Mouse (Mus musculus): ENCODE data around the gene Mrnip. TPM values are rescaled to one million over a fixed set of nuclear protein-coding genes. Genes with fewer than 3 reads are reported as not detected.

Mrnip gene
- polyA plus RNA-seq, 1 experiment from 2014 or later, result 30.9 TPM

DNA sequence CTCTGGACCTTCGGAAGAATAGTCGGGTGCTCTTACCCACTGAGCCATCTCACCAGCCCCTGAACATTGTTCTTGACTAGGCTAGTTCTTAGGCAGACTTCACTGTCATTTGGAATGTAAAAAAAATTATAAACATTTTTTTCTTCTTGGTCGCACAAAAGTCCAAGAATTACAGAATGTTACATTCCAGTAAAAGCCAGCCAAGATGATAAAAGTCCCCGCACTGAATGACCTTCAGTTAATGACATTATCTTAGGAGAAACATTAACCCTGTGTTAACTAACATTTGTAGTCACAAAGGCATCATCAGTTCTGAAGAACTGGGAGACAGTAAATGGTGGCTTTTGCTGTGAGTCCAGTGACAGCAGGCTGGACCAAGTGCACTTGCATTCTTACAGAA lies 16.1 kb downstream of the Mrnip start:
- ATAC-seq (ENCODE audit: insufficient number of reproducible peaks, low FRiP score, low TSS enrichment, low read depth), result no peak
- no peaks in the 10 kb centered on the region for H3K27me3 ChIP-seq (ENCODE audit: control insufficient read depth, insufficient read depth, low read length)
- no peaks in the 10 kb centered on the region for H3K9me3 ChIP-seq (ENCODE audit: control insufficient read depth, low read length)
- no peak overlapping the region for H3K9ac ChIP-seq (ENCODE audit: low read length)
- H3K4me3 ChIP-seq (ENCODE audit: low read depth, low read length), result no peak overlapping the region
- 93% methylated on average over 4 of the region's 4 CpGs for whole genome bisulfite sequencing
- H3K4me1 ChIP-seq (ENCODE audit: control insufficient read depth, insufficient read depth, low read length), result no peaks in the 10 kb centered on the region
- H3K4me2 ChIP-seq (ENCODE audit: low read depth, severe bottlenecking), result no peak overlapping the region
- no peak overlapping the region for H3K27ac ChIP-seq (replicated peaks; ENCODE audit: low read depth, low read length)
- H3K36me3 ChIP-seq (ENCODE audit: control insufficient read depth, insufficient read depth, low read length), result no peaks in the 10 kb centered on the region
- DNase-seq (ENCODE audit: low spot score), result no peak

DNA sequence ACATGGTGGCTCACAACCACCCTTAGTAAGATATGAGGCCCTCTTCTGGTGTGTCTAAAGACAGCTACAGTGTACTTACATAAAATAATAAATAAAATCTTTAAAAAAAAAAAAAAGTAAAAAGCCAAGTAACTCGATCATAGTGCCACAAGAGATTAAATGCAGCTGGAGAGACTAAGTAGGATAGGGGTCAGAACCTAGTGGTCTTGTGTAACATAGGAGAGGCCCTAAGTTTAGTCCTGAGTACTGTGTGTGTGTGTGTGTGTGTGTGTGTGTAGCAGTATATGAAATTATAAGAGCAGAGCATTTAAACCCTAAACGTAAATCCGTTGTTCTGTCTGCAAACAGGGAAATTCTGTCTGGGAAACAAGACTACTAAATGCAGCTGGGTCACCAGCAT lies 18.0 kb downstream of the Mrnip start:
- Histone ChIP-seq H3K9ac (ENCODE audit: low read length) (no peak overlapping the region), H3K4me3 (ENCODE audit: low read depth, low read length) (no peak overlapping the region), H3K4me1 (ENCODE audit: control insufficient read depth, insufficient read depth, low read length) (no peaks in the 10 kb centered on the region), H3K4me2 (ENCODE audit: low read depth, severe bottlenecking) (no peak overlapping the region), H3K9me3 (ENCODE audit: control insufficient read depth, low read length) (no peaks in the 10 kb centered on the region), H3K27me3 (ENCODE audit: control insufficient read depth, insufficient read depth, low read length) (no peaks in the 10 kb centered on the region), H3K36me3 (ENCODE audit: control insufficient read depth, insufficient read depth, low read length) (peaks cover 4% of the 10 kb centered on the region), H3K27ac (replicated peaks; ENCODE audit: low read depth, low read length) (no peak overlapping the region)
- WGBS, result 88% methylated on average over 3 of the region's 3 CpGs
- DNase-seq (ENCODE audit: low spot score) (no peak), ATAC-seq (ENCODE audit: insufficient number of reproducible peaks, low FRiP score, low TSS enrichment, low read depth) (no peak)

DNA sequence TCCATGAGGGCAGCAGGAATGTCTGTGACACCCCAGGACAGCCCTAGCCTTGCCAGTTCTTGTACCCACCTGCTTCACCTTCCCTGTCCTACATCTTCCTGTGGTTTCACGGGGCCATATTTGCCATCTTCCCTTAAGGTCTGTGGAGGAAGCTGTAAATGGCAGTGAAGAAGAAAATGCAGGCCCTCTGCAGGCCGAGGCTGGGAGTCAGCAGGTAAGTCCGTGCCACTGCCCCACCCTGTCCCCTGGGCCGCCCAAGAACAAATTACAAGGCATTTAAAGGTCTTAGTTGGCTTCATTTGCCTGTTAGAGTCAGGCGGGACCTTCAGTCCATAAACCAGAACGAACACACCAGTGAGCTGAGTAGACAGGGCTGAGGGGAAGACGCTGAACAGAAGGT lies 19.8 kb downstream of the Mrnip start:
- ATAC-seq (ENCODE audit: insufficient number of reproducible peaks, low FRiP score, low TSS enrichment, low read depth), result no peak

DNA sequence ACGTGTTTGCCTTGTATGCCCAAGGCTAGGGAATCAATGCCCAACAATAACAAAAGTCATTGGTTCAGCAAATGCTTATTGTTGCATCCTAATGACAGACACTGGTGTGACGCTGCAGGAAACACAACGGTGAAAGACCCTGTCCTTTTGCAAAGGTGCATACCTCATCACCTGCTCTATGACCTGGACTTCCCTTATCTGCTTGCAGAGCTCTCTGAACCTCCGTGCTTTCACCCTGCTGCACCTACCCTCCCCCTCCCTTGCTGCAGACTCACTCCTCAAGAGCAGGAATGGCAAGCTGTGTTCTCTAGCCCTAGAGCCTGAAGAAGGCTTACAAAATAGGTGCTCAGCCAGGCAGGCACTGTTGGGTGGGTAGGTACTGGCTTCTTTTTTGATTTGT lies 20.5 kb downstream of the Mrnip start:
- no peak for DNase-seq (ENCODE audit: low spot score)
- no peaks in the 10 kb centered on the region for H3K4me1 ChIP-seq (ENCODE audit: control insufficient read depth, insufficient read depth, low read length)
- H3K36me3 ChIP-seq (ENCODE audit: control insufficient read depth, insufficient read depth, low read length), result peaks cover 10% of the 10 kb centered on the region
- no peak for ATAC-seq (ENCODE audit: insufficient number of reproducible peaks, low FRiP score, low TSS enrichment, low read depth)
- H3K27me3 ChIP-seq (ENCODE audit: control insufficient read depth, insufficient read depth, low read length), result no peaks in the 10 kb centered on the region
- no peak overlapping the region for H3K27ac ChIP-seq (replicated peaks; ENCODE audit: low read depth, low read length)
- WGBS, result 80% methylated on average over 4 of the region's 4 CpGs
- H3K9me3 ChIP-seq (ENCODE audit: control insufficient read depth, low read length), result no peaks in the 10 kb centered on the region
- no peak overlapping the region for H3K9ac ChIP-seq (ENCODE audit: low read length)
- H3K4me2 ChIP-seq (ENCODE audit: low read depth, severe bottlenecking), result no peak overlapping the region
- H3K4me3 ChIP-seq (ENCODE audit: low read depth, low read length), result no peak overlapping the region

More for the DNA sequence above, 19.8 kb downstream of the Mrnip start:
- DNase-seq (ENCODE audit: low spot score), result no peak
- Histone ChIP-seq H3K4me3 (ENCODE audit: low read depth, low read length) (no peak overlapping the region), H3K27ac (replicated peaks; ENCODE audit: low read depth, low read length) (no peak overlapping the region), H3K4me1 (ENCODE audit: control insufficient read depth, insufficient read depth, low read length) (no peaks in the 10 kb centered on the region), H3K36me3 (ENCODE audit: control insufficient read depth, insufficient read depth, low read length) (peaks cover 4% of the 10 kb centered on the region), H3K9me3 (ENCODE audit: control insufficient read depth, low read length) (no peaks in the 10 kb centered on the region), H3K27me3 (ENCODE audit: control insufficient read depth, insufficient read depth, low read length) (no peaks in the 10 kb centered on the region), H3K9ac (ENCODE audit: low read length) (no peak overlapping the region), H3K4me2 (ENCODE audit: low read depth, severe bottlenecking) (no peak overlapping the region)
- WGBS, result 77% methylated on average over 7 of the region's 7 CpGs

DNA sequence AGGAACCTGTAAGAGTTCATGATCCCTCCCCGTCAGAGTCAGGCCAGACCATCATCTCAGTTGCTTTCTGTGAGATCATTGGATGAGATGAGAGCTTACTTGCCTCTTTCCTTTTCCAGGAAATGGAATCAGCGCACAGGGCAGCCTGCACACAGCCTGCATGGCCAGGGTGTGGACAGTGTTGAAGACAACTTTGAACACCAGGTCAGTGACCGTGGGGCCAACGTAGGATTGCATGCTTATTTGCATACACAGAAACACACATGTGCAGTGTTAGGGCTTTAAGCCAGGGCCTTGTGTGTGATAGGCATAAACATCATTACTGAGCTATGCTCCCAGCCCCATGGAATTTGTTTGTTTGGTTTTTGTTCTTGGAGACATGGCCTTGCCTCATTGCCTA lies 23.3 kb downstream of the Mrnip start:
- Histone ChIP-seq H3K4me2 (ENCODE audit: low read depth, severe bottlenecking) (no peak overlapping the region), H3K9ac (ENCODE audit: low read length) (no peak overlapping the region), H3K36me3 (ENCODE audit: control insufficient read depth, insufficient read depth, low read length) (peaks cover 35% of the 10 kb centered on the region), H3K4me3 (ENCODE audit: low read depth, low read length) (no peak overlapping the region), H3K4me1 (ENCODE audit: control insufficient read depth, insufficient read depth, low read length) (no peaks in the 10 kb centered on the region), H3K27ac (replicated peaks; ENCODE audit: low read depth, low read length) (no peak overlapping the region), H3K27me3 (ENCODE audit: control insufficient read depth, insufficient read depth, low read length) (no peaks in the 10 kb centered on the region), H3K9me3 (ENCODE audit: control insufficient read depth, low read length) (no peaks in the 10 kb centered on the region)
- WGBS, result 87% methylated on average over 4 of the region's 4 CpGs
- DNase-seq (ENCODE audit: low spot score) (no peak), ATAC-seq (ENCODE audit: insufficient number of reproducible peaks, low FRiP score, low TSS enrichment, low read depth) (no peak)

DNA sequence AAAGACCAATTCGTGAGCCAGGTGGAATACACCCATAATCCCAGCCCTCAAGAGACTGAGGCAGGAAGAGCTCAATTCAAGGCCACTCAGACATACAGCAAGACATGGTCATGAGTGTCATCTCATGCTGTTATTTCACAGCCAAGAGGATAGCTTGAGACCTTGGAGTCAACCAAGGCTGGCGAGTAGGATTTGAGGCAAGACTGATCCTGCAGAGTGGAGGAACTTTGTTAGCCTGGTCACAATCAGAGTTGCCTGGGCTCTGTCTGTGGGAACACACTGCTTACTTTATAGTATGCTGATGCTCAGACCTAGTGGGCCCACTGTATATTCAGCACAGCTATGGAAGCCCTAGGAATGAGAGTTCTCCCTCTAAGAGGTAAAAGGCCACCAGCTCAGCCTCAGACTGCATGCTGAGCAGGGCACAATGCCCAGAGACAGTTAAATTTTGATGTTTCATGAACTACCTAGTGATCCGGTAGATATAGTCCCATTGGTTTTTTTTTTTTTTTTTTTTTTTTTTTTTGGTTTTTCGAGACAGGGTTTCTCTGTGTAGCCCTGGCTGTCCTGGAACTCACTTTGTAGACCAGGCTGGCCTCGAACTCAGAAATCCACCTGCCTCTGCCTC lies 24.1 kb downstream of the Mrnip start:
- H3K27me3 ChIP-seq (ENCODE audit: control insufficient read depth, insufficient read depth, low read length), result no peaks in the 10 kb centered on the region
- ATAC-seq (ENCODE audit: insufficient number of reproducible peaks, low FRiP score, low TSS enrichment, low read depth), result no peak
- 95% methylated on average over 3 of the region's 5 CpGs for WGBS
- no peak overlapping the region for H3K4me3 ChIP-seq (ENCODE audit: low read depth, low read length)
- no peaks in the 10 kb centered on the region for H3K9me3 ChIP-seq (ENCODE audit: control insufficient read depth, low read length)
- H3K4me2 ChIP-seq (ENCODE audit: low read depth, severe bottlenecking), result no peak overlapping the region
- H3K9ac ChIP-seq (ENCODE audit: low read length), result no peak overlapping the region
- H3K36me3 ChIP-seq (ENCODE audit: control insufficient read depth, insufficient read depth, low read length), result peaks cover 39% of the 10 kb centered on the region
- no peak overlapping the region for H3K27ac ChIP-seq (replicated peaks; ENCODE audit: low read depth, low read length)
- no peaks in the 10 kb centered on the region for H3K4me1 ChIP-seq (ENCODE audit: control insufficient read depth, insufficient read depth, low read length)
- no peak for DNase-seq (ENCODE audit: low spot score)

DNA sequence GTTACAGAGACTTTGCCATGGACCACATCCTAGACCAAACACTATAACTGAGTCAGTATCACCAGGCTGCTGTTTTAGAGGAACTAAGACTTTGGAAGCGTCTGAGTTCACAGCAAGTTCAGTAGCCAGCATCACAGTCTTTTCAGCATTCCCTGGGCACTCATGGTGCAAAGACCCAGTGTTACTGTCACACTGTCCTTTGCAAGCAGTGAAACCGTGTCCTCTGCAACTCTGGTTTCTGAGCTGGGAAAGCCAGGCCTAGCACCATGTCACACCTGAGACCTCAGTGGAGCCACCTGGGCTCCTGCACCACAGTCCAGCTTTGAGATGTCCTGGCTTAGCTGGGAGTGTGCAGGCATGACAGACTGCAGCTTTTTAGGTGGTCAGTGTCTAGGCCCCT lies 24.7 kb downstream of the Mrnip start:
- Histone ChIP-seq H3K27me3 (ENCODE audit: control insufficient read depth, insufficient read depth, low read length) (no peaks in the 10 kb centered on the region), H3K4me3 (ENCODE audit: low read depth, low read length) (no peak overlapping the region), H3K4me2 (ENCODE audit: low read depth, severe bottlenecking) (no peak overlapping the region), H3K36me3 (ENCODE audit: control insufficient read depth, insufficient read depth, low read length) (peaks cover 42% of the 10 kb centered on the region), H3K27ac (replicated peaks; ENCODE audit: low read depth, low read length) (no peak overlapping the region), H3K9ac (ENCODE audit: low read length) (no peak overlapping the region), H3K4me1 (ENCODE audit: control insufficient read depth, insufficient read depth, low read length) (no peaks in the 10 kb centered on the region), H3K9me3 (ENCODE audit: control insufficient read depth, low read length) (no peaks in the 10 kb centered on the region)
- 89% methylated on average over 2 of the region's 2 CpGs for WGBS
- ATAC-seq (ENCODE audit: insufficient number of reproducible peaks, low FRiP score, low TSS enrichment, low read depth), result no peak
- no peak for DNase-seq (ENCODE audit: low spot score)

DNA sequence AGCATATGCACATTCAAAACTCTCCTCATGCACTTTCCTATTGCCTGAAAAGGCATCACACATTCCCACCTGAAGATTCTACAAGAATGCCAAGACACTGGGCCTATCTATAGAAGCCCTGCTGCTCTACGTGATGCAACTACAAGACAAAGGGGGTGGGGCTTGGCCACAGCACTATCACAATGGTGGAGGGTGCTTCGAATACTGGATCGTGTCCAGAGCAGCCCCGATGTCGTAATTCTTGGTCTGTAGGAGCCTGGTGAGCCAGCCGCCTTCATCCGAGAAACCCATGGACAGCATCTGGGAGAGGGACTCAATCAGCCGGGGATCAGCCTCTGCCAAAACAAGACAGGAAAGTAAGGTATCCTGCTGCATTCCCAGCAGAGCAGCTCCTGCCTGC lies 26.4 kb downstream of the Mrnip start:
- H3K4me3 ChIP-seq (ENCODE audit: low read depth, low read length), result no peak overlapping the region
- H3K4me1 ChIP-seq (ENCODE audit: control insufficient read depth, insufficient read depth, low read length), result no peaks in the 10 kb centered on the region
- peaks cover 51% of the 10 kb centered on the region for H3K36me3 ChIP-seq (ENCODE audit: control insufficient read depth, insufficient read depth, low read length)
- H3K9ac ChIP-seq (ENCODE audit: low read length), result no peak overlapping the region
- no peak overlapping the region for H3K4me2 ChIP-seq (ENCODE audit: low read depth, severe bottlenecking)
- H3K27me3 ChIP-seq (ENCODE audit: control insufficient read depth, insufficient read depth, low read length), result no peaks in the 10 kb centered on the region
- H3K27ac ChIP-seq (replicated peaks; ENCODE audit: low read depth, low read length), result no peak overlapping the region
- DNase-seq (ENCODE audit: low spot score) (no peak), ATAC-seq (ENCODE audit: insufficient number of reproducible peaks, low FRiP score, low TSS enrichment, low read depth) (no peak)
- 94% methylated on average over 8 of the region's 8 CpGs for WGBS
- no peaks in the 10 kb centered on the region for H3K9me3 ChIP-seq (ENCODE audit: control insufficient read depth, low read length)

DNA sequence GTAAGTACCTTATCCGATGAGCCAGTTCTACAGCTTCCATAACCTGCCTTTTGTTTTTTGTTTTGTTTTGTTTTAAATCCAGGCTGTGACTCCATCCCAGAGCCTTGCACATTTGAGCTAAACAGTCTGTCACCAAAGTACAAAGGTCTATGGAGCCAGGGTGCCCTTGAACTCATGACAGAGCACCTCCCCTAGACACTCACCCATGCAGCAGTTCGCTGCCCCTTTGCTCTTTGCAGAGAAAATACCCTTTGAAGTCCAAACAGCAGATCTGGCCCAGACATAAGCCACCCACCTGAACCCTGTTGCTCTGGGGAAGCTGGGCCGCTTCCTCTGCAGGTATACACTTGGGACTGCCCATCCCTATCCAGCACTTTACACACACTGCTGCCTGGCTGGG lies 27.3 kb downstream of the Mrnip start:
- Histone ChIP-seq H3K9me3 (ENCODE audit: control insufficient read depth, low read length) (no peaks in the 10 kb centered on the region), H3K4me3 (ENCODE audit: low read depth, low read length) (no peak overlapping the region), H3K27ac (replicated peaks; ENCODE audit: low read depth, low read length) (no peak overlapping the region), H3K4me1 (ENCODE audit: control insufficient read depth, insufficient read depth, low read length) (no peaks in the 10 kb centered on the region), H3K9ac (ENCODE audit: low read length) (no peak overlapping the region), H3K36me3 (ENCODE audit: control insufficient read depth, insufficient read depth, low read length) (peaks cover 55% of the 10 kb centered on the region), H3K4me2 (ENCODE audit: low read depth, severe bottlenecking) (no peak overlapping the region), H3K27me3 (ENCODE audit: control insufficient read depth, insufficient read depth, low read length) (no peaks in the 10 kb centered on the region)
- WGBS, result 94% methylated on average over 3 of the region's 3 CpGs
- DNase-seq (ENCODE audit: low spot score) (no peak), ATAC-seq (ENCODE audit: insufficient number of reproducible peaks, low FRiP score, low TSS enrichment, low read depth) (no peak)
